Mouse (Mus musculus) yolk sac, embryonic 10.5 days (tissue): Measurements from ENCODE around the gene Dmpk.
A peak's percentile ranks its signal among the peaks of the same experiment; 100 is the strongest.

Experiments
- DNase-seq: peaks from one replicate; pipeline ENCODE4 v3.0.0-alpha.2; 2017; ENCODE audit warnings: low spot score

Gene Dmpk

DNA sequence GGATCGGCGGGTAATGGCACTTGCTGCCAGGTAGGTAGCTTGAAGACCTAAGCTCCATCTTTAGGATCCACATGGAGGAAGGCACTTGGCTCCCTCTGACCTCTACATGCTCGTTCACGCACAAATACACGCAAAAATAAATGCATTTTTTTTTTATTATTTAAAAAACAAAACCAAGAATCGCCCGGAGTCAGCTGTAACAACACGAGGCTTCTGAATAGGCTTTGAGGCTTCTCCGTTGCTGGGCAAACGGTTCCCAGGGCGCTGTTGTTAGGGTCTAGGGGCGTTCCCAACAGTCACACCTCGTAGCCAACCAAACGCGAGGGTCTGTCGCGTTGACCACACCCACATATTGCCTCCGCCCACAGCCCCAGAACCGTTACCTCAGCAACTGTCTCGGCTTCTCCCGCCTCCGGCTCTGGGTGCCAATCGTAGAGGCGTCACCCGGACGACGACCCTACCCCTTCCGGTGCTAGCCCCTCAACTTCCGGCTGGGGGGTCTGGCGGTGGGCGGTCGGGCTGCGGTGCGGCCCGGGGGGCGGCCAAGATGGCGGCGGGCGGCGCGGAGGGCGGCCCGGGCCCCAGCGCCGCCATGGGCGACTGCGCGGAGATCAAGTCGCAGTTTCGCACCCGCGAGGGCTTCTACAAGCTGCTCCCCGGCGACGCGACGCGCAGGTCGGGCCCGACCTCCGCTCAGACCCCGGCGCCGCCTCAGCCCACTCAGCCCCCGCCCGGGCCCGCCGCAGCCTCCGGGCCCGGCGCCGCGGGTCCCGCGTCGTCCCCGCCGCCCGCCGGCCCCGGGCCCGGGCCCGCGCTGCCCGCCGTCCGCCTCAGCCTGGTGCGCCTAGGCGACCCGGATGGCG lies 7.7 kb upstream of the Dmpk start, which contains the start of gene Dmwd:
Gene Dmwd, plus strand, starts transcription at position 505 of the 863 bp plus-strand sequence.
- DNase-seq: peak; percentile 99

DNA sequence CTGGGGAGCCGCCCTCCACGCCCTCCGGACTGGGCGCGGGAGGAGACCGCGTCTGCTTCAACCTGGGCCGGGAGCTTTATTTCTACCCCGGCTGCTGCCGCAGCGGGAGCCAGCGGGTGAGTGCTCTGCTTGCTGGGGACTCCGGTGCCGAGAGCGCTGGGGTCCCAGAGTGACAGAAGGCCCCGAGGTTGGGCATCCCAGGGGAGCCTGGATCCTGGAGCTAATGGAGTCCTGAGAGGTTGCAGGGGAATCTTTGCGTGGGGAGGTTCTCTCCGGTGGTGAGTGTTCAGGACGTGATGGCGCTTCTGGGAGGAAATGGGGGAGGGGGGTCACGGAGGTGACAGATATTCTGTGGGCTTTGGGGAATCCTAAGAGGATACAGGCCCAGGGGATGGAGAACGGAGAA lies 7.1 kb upstream of the Dmpk start:
- DNase-seq: no peak

DNA sequence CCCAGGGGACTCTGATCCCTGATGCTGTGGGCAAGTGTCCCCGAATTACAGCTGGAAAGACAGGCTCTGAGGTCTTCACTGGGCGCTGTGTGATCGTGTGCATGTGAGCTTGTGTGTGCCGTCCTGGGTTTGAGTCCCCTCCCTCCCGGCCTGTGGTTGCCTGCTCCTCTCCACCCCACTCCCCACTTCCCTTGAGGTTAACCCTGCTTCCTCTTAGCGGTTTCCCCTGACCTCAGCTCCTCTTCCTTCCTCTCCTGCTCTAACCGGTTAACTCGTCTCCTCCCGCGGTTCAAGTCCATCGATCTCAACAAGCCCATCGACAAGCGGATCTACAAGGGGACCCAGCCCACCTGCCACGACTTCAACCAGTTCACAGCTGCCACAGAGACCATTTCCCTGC lies 5.9 kb upstream of the Dmpk start:
- no peak for DNase-seq

DNA sequence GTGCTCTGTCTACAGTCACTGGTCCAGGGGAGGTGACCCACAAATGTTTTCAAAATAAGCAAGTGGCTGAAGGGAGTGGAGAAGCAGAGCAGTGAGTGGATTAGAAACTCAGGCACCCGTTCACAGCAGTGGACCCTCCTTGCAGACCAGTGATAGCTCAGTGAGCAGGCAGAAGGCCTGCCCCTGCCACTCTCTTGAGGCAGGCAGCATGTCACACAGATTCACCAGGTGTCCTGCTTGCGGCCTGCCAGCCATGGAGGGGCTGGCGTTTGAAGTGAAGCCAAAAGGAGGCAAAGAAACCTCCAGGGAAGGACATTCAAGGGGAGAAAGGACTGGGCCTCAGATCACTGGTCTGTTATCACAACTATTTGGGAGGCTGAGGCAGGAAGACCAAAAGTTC lies 4.9 kb upstream of the Dmpk start:
- no peak for DNase-seq

DNA sequence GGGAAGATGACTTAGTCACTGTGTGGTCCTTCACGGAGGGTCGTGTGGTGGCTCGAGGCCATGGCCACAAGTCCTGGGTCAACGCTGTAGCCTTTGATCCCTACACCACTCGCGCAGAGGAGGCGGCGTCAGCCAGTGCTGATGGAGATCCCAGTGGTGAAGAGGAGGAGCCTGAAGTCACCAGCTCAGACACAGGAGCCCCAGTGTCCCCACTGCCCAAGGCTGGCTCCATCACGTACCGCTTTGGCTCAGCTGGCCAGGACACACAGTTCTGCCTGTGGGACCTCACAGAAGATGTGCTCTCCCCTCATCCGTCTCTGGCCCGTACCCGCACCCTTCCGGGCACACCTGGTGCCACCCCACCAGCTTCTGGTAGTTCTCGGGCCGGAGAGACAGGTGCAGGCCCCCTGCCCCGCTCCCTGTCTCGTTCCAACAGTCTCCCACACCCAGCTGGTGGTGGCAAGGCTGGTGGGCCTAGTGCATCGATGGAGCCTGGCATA lies 3.1 kb upstream of the Dmpk start:
- no peak for DNase-seq

DNA sequence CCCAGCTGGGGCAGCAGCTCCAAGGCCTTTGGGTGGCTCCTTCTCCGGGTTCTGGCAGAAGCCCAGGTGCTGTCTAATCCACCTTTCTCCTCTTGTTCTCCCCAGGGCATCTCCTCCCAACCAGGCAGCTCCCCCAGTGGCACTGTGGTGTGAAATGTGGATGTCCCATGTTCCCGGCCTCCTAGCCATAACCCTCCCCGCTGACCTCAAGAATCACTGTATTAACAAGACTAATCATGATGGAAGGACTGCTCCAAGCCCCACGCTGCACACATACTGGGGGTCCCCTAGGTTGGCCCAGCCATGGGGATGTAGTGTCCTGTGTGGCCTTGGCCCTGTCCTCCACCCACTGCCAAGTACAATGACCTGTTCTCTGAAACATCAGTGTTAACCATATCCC lies 1.5 kb upstream of the Dmpk start:
- no peak for DNase-seq

DNA sequence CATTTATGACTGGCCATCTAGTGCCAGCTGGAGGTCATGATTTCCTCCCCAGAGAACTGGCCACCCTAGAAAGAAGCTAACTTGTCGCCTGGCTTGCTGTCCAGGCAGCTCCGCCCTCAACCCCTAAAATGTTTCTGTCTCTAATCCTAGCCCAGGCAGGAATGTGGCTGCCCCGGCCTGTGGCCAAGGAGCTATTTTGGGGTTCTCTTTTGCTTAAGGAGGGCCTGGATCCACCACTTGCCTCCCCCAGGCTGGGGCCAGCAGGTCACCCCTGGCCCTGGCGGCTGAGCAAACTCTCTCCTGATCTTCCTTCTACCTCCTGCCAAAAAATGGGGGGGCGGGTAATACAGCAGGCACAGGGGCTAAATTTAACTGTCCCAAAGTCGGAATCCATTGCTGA lies 553 bp upstream of the Dmpk start:
- no peak for DNase-seq

DNA sequence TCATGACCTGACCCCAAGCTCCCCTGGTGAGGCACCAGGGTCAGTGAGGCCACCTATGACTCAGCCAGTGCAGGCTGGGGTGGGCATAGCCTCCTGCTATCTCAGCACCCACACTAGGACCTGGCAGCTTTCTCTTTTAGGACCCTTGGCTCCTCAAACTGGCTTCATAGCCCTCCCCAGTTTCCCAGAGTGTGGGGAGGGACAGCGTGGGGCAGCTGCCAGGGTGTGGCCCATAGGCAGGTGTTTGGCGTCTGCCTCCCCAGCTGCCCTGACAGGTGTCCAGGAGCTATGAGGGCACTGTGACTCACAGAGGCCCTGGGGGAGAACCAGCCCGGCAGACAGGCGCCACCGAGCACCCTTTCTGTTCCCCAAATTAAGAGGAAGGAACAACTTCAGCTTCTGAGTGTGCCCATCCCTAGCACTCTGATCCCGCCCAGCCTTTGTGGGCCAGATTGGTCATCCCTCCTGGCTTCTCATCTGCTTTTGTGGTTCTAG lies 675 bp downstream of the Dmpk start:
- no peak for DNase-seq

DNA sequence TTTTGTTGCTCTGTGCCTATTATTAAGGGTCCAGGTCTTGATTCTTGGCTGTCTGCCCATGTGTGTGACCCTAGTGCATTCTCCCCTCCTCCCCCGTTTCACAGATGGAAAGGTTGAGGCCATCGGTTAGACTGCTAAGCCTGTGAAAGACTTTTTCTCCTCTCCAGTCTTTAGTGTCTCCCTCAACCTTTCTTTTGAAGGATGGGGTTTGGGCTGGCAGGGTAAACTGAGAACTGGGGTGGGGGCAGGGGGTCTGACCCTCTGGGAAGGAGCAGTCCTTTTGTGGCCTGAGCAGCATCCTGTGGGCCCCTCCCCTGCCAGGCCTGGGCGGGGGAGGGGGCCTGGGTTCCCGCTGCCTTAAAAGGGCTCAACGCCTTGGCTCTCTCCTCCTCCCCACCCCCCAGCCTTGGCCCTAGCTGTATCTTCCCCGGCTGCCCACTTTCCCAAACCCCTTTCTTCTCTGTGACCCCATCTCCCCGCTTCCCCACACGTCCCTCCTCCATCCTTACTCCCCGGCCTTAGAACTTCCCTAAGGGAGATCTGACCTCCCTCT lies 1.3 kb downstream of the Dmpk start:
- DNase-seq: no peak

DNA sequence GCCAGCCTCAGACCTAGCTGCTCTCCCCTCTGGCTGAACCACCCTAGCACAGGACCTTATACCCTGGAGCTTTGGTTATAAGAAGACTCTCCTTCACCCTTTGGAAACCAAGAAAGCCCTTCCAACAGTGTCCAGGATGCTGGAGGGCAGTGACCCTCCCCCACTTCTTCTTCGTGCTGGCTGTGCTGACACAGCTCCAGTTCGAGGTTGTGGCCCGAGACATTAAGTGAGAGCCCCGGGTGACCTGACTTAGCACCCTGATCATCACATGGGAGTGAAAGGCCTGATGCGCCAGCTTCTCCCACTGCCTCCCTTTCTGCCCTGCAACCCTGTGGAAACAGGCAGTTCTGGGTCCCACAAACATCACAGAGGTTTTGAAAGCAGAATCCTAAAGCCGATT lies 1.8 kb downstream of the Dmpk start:
- DNase-seq: no peak

DNA sequence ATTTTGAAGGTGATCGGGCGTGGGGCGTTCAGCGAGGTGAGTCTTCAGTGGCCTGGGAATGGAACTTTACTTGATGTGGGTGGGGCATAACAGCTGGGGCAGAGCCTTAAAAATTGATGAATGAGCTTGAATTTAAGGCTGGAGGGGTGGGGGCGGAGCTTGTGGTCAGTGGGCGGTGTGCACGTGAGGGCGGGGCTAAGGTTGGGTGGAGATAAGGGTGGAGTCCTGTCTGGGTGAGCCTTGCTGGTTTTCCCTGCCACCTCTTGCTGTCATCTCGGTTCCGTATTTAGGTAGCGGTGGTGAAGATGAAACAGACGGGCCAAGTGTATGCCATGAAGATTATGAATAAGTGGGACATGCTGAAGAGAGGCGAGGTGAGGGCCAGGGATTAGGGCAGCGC lies 2.4 kb downstream of the Dmpk start:
- peak; percentile 72 for DNase-seq

DNA sequence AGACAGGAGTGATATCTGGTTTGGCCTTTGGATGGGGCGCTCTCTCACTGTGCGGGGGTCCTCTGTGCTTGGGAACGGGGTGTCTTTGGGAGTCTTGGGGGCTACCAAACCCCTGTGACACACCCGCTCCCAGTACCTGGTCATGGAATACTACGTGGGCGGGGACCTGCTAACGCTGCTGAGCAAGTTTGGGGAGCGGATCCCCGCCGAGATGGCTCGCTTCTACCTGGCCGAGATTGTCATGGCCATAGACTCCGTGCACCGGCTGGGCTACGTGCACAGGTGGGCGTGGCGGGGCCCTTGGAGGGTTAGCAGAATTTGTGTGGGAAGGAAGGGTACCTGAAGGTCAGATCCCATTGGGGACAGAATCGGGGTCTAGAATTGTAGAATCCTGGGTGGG lies 3.1 kb downstream of the Dmpk start:
- DNase-seq: no peak

DNA sequence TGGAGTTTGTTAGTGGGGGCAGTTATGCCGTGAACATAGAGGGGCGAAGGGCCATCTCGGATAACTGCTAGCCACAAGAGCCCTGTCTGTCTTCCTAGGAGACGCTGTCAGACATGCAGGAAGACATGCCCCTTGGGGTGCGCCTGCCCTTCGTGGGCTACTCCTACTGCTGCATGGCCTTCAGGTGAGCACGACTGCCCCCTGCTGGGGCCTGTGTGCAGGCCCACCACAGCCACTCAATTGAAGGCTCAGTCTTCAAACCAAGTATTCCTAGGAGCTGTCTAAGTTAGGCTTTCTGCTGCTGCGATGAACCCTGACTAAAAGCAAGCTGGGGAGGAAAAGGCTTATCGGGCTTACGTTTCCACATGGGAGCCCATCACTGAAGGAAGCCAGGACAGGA lies 5.2 kb downstream of the Dmpk start:
- no peak for DNase-seq

DNA sequence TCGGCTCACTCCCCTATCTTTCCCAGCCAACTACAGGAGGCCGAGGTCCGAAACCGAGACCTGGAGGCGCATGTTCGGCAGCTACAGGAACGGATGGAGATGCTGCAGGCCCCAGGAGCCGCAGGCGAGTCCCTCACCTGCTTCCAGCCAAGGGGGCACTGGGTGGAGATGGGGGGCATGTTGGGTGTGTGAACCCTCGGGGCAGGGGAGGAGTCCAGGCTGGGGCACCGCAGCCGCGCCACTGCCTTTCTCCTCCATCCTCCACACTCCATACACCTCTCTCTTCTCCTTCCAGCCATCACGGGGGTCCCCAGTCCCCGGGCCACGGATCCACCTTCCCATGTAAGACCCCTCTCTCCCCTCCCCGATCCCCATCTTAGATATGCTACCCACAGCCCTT lies 8.3 kb downstream of the Dmpk start:
- DNase-seq: no peak

DNA sequence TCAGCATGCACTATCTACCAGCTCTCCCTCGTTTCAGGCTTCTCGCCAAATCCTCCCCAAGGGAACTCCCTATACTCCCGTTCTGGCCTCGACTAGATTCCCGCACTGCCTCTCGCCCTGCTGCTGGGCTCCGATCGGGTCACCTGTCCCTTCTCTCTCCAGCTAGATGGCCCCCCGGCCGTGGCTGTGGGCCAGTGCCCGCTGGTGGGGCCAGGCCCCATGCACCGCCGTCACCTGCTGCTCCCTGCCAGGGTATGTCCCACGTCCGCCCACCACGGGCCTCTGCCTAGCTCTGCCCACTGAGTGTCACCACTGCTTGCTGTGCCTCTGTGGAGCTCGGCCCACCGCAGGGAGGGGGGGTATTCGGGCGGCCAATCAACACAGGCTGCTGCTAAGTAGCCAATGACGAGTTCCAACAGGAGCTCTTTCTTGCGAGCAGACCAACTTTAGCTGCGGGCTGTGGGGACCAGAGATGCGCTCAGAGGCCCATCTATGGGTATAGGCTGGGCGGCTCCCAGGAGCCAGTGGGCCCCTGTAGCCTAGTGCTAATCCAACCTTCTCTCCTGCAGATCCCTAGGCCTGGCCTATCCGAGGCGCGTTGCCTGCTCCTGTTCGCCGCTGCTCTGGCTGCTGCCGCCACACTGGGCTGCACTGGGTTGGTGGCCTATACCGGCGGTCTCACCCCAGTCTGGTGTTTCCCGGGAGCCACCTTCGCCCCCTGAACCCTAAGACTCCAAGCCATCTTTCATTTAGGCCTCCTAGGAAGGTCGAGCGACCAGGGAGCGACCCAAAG lies 8.9 kb downstream of the Dmpk start:
- DNase-seq: peak; percentile 66

DNA sequence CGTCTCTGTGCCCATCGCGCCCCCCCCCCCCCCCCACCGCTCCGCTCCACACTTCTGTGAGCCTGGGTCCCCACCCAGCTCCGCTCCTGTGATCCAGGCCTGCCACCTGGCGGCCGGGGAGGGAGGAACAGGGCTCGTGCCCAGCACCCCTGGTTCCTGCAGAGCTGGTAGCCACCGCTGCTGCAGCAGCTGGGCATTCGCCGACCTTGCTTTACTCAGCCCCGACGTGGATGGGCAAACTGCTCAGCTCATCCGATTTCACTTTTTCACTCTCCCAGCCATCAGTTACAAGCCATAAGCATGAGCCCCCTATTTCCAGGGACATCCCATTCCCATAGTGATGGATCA lies 9.5 kb downstream of the Dmpk start:
- DNase-seq: peak; percentile 80

DNA sequence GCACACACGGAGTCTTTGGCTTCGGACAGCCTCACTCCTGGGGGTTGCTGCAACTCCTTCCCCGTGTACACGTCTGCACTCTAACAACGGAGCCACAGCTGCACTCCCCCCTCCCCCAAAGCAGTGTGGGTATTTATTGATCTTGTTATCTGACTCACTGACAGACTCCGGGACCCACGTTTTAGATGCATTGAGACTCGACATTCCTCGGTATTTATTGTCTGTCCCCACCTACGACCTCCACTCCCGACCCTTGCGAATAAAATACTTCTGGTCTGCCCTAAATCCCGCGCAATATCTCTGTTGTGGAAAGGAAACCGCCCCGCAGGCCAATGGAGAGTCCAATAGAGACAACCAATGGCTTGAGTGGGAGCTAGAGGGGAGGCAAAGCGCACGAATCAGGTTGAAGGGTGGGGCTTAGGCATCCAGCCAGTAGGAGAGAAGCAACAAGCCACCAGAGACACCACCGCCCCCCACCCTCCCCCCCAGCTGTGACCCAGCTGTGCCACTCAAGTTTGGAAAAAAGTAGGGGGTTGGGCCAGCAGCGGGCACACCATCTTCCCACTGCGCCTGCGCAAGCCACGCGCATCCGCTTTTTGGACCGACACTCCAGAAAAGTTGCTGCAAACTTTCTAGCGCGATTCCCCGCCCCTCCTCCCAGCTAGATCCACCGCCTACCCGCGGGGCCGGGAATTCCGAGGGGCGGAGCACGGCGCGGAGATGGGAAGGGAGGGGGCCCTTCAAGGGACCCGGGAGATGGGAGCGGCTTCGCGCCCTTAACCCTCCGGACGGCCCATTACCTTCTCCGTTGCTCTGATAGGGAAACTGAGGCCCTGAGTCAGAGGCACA lies 10.1 kb downstream of the Dmpk start:
- DNase-seq: peak; percentile 98

DNA sequence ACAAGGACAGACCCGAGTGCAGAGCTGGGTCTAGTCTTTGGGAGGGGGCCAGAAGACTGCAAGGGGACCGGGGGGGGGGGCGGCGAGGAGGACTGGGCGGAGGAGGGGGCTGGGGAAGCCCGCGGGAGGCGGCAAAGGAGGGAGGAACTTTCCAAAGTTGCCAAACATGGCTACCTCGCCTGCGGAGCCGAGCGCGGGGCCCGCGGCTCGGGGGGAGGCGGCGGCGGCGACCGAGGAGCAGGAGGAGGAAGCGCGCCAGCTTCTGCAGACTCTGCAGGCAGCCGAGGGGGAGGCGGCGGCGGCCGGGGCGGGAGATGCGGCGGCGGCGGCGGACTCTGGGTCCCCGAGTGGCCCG lies 10.8 kb downstream of the Dmpk start, which contains the start of gene Six5:
Gene Six5, plus strand, starts transcription at position 124 of the 355 bp plus-strand sequence.
- DNase-seq: no peak

DNA sequence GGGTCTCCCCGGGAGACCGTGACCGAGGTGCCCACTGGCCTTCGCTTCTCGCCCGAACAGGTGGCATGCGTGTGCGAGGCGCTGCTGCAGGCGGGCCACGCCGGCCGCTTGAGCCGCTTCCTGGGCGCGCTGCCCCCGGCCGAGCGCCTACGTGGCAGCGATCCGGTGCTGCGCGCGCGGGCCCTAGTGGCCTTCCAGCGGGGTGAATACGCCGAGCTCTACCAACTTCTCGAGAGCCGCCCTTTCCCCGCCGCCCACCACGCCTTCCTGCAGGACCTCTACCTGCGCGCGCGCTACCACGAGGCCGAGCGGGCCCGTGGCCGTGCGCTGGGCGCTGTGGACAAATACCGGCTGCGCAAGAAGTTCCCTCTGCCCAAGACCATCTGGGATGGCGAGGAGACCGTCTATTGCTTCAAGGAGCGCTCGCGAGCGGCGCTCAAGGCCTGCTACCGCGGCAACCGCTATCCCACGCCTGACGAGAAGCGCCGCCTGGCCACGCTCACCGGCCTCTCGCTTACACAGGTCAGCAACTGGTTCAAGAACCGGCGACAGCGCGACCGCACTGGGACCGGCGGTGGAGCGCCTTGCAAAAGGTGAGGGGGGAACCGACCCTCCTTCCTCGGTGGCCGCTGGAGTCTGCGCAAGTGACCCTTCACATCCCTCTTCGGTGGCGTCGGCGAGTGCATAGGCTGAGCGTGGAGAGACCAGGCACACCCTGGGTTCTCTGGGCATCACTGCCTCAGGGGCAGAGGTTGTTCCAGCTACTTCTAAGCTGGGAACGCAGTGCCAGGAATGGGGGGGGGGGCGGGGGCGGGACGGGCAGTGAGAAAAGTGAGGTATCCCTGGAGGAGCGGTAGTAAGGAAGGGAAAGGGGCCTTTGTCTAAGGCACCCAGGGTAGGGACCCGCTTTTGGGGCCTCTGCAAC lies 11.4 kb downstream of the Dmpk start:
- DNase-seq: peak; percentile 50

DNA sequence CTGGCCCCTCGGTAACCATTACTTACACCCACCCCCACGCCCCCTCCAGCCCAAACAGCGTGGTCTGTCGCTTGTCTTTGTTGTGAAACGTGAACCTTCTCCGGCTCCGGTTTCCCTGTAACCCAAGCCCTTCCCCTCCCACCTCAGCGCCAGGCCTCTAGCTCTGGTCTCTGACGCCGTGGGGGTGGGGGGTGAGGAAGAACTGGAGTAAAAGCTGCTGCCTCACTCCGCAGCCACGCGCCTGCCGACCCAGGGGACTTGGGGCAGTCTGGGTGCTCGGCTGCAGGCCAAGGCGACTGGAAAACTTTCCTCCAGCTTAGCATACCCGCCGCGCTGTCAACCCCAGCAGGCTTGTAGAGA lies 12.1 kb downstream of the Dmpk start:
- peak; percentile 84 for DNase-seq
